Mouse (Mus musculus) lung, adult 10 weeks (tissue): ENCODE results near the gene Bloc1s5. TPM values are rescaled to one million over a fixed set of nuclear protein-coding genes. Genes with fewer than 3 reads are reported as not detected.

Experiments
- polyA plus RNA-seq: library from polyadenylated mRNA; stranded (reverse); fragments of 350-450 nt; fragmentation: Illumina TruSeq; extraction: RNeasy Lipid Tissue Mini Kit (QIAGEN cat#74804); gene quantifications from one replicate; pipeline ENCODE4 v1.2.3, GENCODE M21; 2014; ENCODE audit warnings: low read depth, low replicate concordance; ENCODE audit not compliant: insufficient read depth

Gene Bloc1s5
- polyA plus RNA-seq = 6.8 TPM

GRCm38 (mm10) chr13:38634800-38635269 lies at the start of gene Bloc1s5:
TSS of gene Bloc1s5 (minus strand) at chr13:38635109.

DNA sequence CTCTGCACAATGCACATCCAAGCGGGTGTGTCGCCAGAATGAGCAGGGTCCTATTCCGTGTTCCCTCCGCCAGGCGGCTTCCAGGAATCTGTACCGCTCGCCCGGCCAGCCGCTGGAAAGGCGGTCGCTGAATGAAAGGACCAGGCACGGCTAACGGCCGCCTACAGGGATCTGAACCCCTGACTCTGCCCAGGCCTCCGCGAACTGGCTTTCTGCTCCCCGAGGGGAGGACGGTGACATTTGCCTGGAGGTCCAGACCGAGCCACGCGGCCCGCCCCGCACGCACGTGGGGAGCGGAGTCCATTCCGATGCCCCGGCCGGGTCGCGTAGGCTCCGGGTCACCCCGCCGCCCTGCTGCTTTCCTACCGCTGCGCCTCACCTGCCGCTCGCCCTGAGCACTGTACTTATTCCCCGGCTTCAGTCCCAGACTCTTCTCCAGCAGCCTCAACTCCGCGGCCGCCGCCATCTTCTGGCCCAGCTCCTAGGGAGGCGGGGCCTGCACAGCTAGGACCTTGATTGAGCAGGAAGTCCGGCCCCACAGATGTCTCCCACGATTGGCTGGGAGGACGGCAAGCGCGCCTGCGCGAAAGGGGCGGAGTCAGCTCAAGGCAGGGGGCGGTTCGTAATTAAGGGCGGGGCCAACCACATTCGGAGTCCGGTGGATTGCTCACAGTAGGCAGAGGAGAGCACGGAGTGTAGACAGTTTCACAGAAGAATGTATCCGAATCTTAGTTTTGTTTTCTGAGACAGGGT lies 23.8 kb upstream of the Bloc1s5 start, which contains the start of gene Eef1e1:
TSS of gene Eef1e1 (minus strand) at position 531 of the 753 bp plus-strand sequence.

Other genes with a start within 250 kb of the Bloc1s5 start
- 80.2 TPM for gene Txndc5, start 106.3 kb downstream of the Bloc1s5 start, polyA plus RNA-seq
- 10.4 TPM for gene Eef1e1, start 23.9 kb upstream of the Bloc1s5 start, polyA plus RNA-seq